Mouse (Mus musculus) frontal cortex, postnatal 25 days (tissue): ENCODE results near the gene Crbn.

Source experiments
- DNase-seq, 2 experiments: peaks; one replicate each; pipeline ENCODE4 v3.0.0; 2022; ENCODE audit warnings: low spot score in 2 of 2

The Crbn gene

DNA sequence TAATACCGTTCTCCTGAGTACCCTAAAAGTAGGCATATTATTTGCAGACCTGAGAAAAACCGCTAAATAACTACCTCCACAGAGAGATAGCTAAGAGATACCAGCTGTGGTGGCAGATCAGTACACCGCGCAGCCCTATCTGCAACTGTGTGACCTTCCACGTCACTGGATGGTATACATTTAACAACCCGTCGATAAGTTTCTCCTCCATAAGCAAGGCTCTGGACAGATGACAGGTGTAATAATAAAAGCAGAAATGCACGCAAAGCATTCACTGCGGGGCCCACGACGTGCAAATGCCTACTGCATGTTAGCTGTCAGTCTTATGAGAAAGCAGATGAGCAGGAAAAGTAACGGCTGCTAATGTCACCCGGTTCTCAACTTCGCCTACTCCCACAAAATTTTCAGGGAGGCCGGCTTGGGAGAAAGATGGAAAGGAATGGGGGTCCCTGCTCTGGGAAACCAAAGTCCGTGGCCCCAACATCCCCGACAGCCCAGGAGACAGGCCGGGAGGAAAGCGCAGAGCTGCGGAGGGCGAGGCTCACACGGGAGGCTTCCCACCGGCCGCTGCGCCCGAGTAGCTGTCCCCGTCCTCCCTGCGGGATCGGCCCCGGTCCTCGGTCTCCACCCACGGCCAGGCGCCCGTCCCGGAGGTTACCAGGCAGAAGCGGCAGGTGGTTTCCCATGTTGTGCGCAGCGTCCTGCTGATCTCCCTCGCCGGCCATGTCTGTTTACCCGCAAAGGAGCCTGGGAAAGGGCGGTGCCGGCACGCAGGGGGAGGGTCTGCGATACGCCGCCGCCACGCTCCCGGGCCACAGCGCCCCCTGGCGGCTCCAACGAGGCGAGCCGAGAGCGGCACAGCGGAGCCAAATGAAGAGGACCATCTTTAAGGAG lies at the start of gene Crbn:
Gene Crbn, minus strand, starts transcription at position 745 of the 894 bp plus-strand sequence.
- DNase-seq: peak; percentile 89

DNA sequence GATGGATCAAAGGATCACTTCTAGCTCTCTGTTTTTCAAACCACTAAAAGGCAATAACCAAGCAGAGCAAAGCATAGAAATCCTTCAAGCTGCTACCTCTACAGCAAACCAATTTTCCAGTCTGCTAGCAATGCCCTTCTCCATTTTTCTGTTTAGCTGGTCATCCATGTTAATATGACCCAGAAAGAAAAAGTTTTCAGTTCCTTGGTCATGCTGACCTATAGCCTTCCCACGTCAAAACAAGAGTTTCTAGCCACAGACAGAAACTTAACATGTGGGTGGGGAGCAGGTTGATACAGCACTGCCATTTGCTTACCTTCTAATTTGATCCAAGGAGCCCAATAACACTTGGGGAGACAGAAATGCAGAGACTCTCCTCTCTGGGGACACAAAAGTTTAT lies 40.3 kb upstream of the Crbn start:
- no peak for DNase-seq

DNA sequence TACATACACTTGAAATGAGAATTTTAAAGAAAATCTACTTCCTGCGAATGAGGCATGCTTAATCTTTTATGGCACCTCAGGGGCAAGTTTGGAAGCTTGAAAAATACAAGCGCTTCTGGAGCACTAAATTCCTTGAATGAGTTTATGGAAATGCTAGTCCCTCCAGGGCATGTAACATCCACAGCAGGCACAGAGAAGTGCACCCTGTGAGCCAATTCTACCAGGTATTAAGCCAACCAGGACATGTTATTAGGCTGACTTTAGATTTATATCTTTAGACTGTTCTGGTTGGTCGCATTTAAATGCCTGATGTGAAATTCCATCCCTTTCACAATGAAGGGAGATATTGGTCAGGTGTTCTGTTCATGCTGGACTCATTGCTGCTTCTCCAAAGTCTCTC lies 38.2 kb upstream of the Crbn start:
- no peak for DNase-seq

DNA sequence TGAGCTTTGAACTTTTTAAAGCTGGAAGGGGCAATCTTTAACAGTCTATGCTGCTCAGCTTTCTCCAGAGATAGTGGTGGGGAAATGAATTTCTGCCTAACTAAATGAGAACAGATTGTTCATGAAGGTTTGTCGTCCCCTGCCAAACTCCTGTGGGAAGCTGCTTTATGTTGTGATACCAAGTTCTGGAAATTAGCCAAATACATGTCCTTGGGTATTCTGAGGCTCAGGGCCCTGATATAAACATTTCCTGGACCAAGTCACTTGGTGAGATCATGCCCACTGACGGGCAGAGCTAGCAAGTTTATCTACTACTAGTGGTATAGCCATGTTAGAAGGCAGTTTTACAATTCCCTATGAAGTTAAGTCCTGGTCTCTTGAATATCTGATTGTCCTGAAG lies 35.4 kb upstream of the Crbn start:
- no peak for DNase-seq

DNA sequence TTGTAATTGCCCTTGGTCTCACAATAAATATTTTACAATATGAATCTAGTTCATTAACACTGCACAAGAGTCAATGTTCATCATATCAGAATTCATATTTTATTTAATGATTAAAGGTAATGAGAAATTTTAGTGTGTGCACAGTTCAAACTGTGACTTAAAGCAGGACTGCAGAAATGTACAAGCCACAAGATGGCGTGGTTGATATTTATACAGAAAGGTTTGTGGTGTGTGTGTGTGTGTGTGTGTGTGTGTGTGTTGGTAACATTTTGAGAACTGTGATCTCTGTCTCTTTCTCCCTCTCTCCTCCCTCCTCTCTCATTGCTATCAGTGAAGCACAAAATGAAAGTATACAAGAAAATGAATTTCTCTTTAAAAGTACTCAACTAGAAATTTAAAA lies 22.5 kb upstream of the Crbn start:
- no peak for DNase-seq

DNA sequence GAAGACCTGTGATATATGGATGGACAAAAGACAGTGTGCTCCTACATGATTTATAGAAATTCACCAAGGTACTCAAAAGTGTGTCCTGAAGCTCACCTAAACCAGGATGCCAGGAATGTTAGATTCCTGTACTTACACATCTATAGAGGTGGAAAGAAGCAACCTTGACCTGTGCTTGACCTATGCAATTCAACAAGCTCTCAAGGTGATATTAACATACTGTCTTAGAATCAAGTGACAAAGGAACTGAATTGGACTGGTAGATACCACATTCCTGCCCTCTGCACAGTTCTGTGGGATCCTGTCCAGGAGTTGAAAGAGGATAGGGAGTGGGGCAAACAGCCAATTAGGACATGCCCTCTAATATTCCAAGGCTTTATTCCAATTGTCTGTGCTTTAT lies 20.7 kb upstream of the Crbn start:
- no peak for DNase-seq

DNA sequence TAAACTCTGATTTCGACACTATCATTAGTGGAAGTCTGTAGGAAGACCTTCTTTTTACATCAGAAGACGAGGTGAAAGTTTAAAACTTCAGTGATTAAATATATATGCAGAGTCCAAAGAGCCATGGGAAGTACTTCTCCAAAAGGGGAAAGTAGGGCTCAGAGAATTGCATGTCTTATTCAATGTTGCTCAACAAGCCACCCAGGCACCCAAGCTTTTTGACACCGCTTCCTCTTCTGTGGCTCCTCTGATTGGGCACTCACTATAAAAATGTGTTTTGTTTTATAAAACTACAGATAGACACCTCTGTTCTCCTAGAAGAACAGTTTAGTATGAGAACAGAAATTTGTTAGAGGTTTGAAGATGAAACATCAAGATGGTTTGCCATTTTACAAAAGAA lies 20.0 kb upstream of the Crbn start:
- no peak for DNase-seq

DNA sequence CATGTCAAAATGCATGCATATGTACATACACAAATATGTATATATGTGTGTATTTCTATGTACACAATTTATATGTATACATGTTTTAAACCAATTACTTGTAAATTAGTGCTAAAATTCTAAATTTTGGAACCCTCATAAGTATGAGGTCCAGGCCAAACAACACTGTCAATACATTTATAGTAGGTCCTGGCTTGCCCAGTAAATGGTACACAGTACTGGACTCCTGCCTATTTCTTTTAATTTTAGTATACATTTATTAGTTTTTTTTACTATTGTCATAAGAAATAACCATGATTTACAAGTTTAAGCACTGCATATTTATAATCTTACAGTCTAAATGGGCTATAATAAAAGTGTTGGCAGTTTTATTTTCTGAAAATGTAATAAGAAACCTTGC lies 19.4 kb upstream of the Crbn start:
- no peak for DNase-seq

DNA sequence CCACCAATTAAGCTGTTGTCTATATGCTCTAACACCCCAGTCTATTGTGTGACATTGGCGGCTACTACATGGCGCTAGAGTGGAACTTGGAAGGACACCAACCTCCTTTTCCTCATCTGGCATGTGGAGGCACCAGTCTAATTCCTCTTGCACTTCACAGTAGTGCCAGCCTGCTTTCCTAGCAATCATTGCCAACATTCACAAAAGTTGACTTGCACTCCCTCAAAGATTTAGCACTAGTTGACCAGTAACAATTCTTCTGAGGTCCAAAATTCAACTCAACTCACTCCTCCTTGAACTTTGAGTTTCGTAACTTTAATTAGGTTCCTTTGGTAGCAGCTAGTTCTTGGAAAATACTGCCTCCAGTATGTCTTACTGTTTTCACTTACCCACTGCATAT lies 10.8 kb upstream of the Crbn start:
- no peak for DNase-seq

DNA sequence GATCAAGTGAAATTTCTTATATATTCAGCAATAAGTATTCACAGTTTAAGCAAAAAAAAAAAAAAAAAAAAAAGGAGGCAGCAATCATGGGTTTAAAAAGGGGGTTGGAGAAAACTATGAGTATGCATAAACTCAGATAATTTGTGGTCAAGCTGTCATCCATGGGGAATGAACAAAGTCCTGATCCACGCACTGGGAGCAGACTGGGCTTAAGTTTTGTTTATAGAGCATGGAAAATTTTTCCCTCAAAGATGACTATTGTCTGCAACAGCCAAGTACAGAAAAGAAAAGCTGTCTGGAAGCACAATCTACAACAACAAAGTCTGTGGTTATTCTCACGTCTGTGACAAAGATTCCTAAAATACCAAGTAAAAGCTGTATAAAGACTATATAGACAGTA lies 9.3 kb upstream of the Crbn start:
- no peak for DNase-seq

DNA sequence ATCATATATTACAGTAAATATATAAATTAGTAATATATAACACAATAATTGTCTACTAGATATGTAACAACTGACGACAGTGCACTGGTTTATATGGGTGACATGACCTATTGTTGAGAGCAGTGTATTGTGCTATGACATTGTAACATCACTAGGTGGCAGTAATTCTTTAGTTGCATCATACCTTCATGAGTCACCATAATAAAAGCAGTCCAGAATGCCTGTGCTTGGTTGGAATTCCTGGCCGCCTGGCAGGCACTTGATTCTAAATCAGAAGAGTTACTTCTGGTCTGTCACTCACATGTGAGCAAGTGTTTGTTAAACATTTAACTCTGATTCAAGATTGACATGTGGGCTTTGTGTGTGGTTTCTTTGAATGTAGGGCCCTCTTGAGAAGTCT lies 5.0 kb upstream of the Crbn start:
- DNase-seq: peak in 1 of 2 experiments; percentile 12

DNA sequence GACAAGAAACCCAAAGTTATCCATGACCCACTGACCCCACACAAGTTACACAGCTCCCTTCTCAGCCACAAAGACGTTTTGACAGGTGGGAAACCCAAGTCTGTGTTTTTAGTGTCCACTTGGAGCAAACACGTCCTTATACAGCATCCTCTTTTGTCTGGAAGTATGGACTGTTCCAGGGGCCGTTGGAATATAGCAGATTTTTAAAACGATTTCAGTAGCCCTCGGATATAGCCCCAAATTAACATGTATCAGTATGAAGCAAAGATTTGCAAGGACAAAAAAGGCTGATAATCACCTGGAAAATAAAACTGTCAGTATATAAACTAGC lies 315 bp upstream of the Crbn start:
- no peak for DNase-seq

DNA sequence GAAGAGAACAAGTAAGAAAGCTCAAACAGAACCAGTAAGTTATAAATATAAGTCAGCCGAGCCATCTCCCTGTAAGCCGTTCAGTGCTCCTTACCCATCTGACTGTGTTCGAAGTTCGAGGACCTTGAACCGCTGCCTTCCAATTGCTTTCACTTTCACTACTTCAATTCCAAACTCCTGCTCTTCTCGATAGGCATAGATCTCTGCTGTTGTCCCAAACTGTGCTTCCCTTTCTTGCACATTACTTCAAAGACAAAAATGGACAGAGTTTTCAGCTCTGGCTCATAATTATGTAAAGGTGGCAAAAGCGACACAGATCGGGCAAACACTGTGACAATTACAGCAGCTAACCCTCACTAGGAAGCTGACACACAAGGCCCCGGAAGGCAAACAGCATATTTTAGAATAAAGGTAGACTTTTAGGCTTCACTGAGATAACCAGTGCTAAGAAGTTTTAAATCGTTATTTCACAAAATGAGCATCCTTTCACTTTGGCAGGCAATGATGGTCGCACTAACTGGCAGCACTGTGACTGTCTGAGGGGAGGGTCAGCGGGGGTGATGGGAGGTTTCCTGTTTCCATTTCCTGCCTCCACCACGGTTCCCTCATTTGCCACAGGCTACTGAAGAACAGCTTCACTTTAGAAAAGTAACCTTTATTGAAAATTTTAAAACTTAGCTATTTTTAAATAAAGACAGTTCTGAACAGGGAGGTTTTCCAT lies 5.6 kb downstream of the Crbn start:
- DNase-seq: no peak

DNA sequence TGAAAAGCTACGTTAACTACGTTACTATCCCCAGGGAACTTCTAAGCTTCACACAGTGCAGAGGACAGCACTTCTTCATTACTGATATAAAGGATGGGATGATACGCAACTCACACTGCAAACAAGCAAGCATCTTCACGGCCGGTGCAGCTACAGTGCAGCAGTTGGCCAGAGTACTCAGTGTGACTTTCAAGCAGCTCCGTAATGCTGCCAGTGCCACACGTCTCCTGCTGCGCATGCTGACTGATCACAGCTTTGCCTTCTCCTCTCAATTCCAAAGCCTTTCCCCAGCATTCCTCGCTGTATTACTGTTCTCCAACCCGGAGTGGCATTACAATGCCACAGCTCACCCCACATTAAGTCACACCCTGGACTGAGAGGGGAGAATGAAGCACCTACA lies 6.3 kb downstream of the Crbn start:
- DNase-seq: no peak

DNA sequence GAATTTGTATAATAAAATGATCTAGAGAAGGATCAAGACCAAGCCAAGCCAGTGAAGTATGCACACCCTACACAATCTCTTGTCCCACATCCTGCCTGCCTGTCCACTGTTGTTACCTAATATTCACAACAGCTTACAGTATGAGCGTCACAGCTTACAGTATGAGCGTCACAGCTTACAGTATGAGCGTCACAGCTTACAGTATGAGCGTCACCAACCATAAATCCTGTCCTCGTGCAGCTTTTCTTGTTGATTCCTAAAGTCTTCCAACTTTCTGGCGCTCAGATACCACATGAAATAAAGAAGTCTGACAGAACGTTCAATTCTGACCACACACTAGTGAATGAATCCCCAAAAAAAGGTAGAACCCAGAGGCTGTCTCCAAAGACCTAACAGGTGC lies 6.8 kb downstream of the Crbn start:
- DNase-seq: no peak

DNA sequence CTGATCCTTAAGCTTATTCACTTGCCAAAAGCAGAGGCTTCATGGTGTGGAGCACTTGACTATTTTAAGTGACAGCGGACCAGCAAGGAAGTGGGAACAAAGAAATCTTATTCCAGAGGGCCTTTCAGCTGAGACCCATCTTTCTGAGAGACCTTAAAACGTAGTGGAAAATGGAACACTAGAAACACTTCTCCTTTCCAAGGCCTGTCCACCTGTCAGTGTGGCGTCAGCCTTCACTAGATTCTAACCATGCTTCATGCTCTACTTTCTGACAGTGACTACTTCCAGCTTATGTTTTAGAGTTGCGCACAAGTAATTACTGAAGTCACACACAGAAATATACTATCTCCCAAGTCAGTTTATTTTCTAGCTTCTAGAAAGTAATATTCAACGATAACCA lies 7.4 kb downstream of the Crbn start:
- no peak for DNase-seq

DNA sequence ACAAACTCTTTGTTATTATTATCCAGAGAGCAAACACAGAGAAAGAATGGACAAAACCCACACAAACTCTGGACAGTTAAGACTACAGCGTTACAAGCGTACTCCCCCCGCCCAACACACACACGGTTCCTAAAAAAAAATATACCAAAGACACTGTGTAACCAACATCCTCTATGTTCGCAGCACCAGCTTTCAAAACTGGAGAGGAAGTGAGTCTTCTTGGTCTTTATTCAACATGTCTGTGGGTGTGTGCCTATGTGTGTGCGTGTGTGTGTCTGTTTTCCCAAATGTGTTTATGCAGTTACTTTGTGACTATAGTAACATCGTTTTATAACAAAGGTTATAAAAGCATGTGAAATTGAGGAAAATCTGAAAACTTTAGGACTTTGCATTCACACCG lies 8.4 kb downstream of the Crbn start:
- DNase-seq: no peak

DNA sequence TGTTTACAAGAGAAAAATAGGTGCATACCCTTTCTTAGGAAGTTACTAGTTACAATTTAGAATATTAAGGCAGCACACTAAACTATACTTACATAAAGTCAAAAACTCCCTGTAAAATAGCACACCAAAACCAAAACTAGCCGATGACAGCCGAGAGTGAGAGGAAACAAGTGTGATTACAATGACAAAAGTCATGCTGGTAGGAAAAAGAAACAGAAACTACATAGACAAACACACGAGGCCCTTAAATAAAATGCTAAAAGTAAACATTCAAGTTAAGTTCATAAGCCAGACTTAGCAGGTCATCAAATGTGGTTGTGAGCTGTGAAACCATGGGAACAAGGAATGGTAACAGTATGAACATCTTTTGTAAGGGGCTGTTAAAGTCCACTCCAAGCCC lies 12.7 kb downstream of the Crbn start:
- no peak for DNase-seq

DNA sequence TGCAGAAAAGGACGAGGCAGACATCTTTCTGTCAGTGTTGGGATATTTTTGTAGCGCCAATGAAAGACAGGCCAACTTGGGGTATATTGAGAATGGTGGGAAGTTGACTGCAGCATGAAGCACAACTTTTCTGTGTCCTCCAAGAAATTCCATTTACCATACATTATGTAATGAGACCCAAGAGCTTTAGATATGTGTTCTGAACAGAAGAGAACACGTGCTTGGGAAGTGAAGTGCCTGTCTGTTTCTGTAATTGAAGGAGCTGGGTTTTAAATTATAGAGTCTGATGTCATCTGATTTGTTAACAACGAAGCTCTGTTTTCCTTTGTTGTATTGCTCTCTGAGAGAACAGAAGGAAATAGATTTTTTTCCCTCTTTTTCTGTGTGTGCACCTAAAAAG lies 29.8 kb downstream of the Crbn start:
- no peak for DNase-seq

DNA sequence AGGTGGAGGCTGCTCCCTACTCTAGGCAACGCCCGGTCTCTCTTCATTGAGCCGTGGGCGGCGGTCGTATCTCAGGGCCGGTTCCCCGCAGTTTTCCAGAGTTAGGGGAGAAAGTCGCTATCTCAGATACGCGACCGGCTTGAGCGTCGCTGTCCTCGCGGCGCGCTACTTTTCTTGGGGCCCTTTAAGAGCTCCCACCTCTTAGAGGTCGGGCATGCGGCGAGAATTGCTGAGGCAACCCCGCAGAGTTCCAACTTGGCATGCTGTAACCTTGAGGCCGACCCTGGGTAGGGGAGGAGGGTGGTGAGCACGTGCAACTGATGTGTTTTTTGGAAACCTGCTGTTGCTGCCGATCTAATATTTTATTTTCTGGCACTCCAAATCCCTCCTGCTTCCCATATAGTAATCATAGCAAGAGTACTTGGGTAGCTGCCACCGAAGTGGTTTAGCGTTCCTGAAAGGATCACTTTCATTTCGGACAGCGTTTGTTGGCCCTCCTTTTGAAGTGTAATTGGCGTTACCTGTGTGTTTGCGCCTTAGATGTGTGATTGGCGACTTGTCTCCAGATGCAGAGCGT lies 30.5 kb downstream of the Crbn start:
- DNase-seq: no peak

DNA sequence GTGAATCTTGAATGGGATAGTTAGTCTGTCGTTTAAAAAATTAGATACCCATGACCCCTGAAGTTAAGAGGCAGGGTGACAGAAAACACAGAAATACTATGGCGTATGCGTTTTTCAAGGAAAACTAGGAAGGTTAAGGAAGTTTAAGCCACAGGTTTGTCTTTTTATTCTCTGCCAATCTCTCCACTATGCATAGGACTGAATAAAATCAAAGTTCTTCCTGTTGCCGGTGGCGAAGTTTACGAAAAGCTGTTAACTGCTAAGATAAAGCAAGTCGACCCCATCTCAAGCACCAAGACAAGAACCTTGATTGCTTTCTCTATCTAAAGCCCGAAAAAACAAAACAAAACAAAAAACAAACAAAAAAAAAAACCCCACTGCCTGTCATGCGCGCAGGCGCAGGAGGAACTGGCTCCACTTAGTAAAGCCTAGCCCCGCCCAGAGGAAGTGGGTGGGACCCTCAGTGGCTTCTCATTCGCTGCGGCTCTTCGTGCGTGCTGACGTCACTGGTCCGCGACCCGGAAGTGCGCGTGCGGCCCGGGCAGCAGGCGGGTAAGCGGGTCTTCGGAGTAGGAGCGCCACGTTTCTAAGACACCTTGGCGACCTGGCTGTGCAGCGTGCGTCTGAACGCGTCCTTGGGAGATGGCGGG lies 31.1 kb downstream of the Crbn start, which contains the start of gene Trnt1:
Gene Trnt1, plus strand, starts transcription at position 481 of the 650 bp plus-strand sequence.
- peak; percentile 90 to 95 for DNase-seq

DNA sequence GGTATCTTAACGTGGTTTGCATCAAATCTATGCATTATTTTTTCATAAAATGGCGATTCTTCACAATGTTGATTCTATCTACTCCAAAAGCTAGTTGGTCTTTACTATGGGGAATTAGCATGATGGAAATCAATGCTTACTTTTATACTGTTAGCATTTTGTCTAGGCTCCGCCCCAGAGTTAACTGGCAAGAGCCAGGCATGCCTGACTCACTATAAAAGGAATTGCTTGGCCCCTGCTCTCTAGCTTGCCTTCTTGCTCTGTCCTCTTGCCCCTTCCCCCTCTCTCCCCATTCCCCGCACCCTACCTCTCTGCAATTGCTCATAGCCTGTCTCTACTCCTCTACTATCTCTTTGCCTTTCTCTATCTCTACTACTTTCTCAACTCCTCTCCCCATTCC lies 33.1 kb downstream of the Crbn start:
- DNase-seq: no peak

DNA sequence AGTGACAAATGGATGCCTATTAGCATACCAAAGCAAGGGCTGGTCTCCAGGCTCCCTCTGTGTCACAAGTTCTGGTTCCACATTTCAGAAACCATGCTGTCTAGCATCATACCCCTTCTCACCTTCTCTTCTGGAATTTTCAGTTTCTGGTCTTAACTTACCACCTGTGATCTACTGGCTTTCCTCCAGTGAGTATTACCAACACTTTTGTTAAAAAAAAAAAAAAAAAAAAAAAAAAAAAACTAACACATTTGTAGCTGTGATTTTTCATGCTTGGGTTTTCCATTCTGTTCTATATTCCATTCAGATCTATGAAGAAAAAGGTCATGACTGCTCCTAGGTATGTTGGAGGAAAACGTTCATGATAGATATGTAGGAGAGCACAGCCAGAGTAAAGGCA lies 34.0 kb downstream of the Crbn start:
- DNase-seq: no peak
